Mouse (Mus musculus): Measurements from ENCODE around the gene Gm5108. TPM values are rescaled to one million over a fixed set of nuclear protein-coding genes. Genes with fewer than 3 reads are reported as not detected.

Gene Gm5108
- total RNA-seq (2014; rRNA removed) (not detected in 2 replicates), polyA plus RNA-seq (2012; rRNA removed) (not detected in 2 replicates)

- WGBS = 97% methylated on average over 2 of the region's 2 CpGs
- Histone ChIP-seq H3K36me3 (ENCODE audit: control insufficient read depth, insufficient read depth, low read length) (no peaks in the 10 kb centered on the region), H3K9ac (ENCODE audit: low read depth, low read length) (no peak within 1 kb of the TSS), H3K4me1 (ENCODE audit: control insufficient read depth, insufficient read depth, low read length) (0 out of 2 replicates have a peak, but pooled peaks cover 3% of the 10 kb centered on the region), H3K4me3 (ENCODE audit: insufficient read depth, low read depth, low read length) (no peak within 1 kb of the TSS), H3K79me2 (ENCODE audit: control insufficient read depth, insufficient read depth, low read length) (no peaks in the 10 kb centered on the region), H3K27me3 (ENCODE audit: control insufficient read depth, insufficient read depth, low read length) (peaks cover 3% of the 10 kb centered on the region; the same call in 1 of the 2 replicates), H3K27ac (replicated peaks; ENCODE audit: insufficient read depth, low read depth, low read length) (no peak within 1 kb of the TSS)
- DNase-seq (ENCODE audit: extremely low read depth, low read depth, low spot score) = no peak
- TF ChIP-seq CTCF (IDR thresholded peaks at IDR 0.05; ENCODE audit: low read depth, low read length) (no peak), POLR2A (IDR thresholded peaks at IDR 0.05; ENCODE audit: extremely low read depth, insufficient read depth, low read length) (no peak)
Observed at GRCm38 (mm10) chr5:67941369-67941768, at the start of gene Gm5108. TSS of gene Gm5108 (plus strand) at chr5:67941669.

- no peak overlapping the region for H3K27ac ChIP-seq (replicated peaks; ENCODE audit: insufficient read depth, low read depth, low read length)
- no peak for DNase-seq (ENCODE audit: extremely low read depth, low read depth, low spot score)
- no peak overlapping the region for H3K9ac ChIP-seq (ENCODE audit: low read depth, low read length)
- H3K36me3 ChIP-seq (ENCODE audit: control insufficient read depth, insufficient read depth, low read length) = no peaks in the 10 kb centered on the region
- H3K4me1 ChIP-seq (ENCODE audit: control insufficient read depth, insufficient read depth, low read length) = no peaks in the 10 kb centered on the region
- WGBS = 97% methylated on average over 1 of the region's 1 CpGs
- no peaks in the 10 kb centered on the region for H3K79me2 ChIP-seq (ENCODE audit: control insufficient read depth, insufficient read depth, low read length)
- TF ChIP-seq POLR2A (IDR thresholded peaks at IDR 0.05; ENCODE audit: extremely low read depth, insufficient read depth, low read length) (no peak), CTCF (IDR thresholded peaks at IDR 0.05; ENCODE audit: low read depth, low read length) (no peak)
- H3K27me3 ChIP-seq (ENCODE audit: control insufficient read depth, insufficient read depth, low read length) = peaks cover 8% of the 10 kb centered on the region; the same call in 1 of the 2 replicates
- no peak overlapping the region for H3K4me3 ChIP-seq (ENCODE audit: insufficient read depth, low read depth, low read length)
Observed at GRCm38 (mm10) chr5:67898921-67899320, 42.5 kb upstream of the Gm5108 start.

- H3K4me1 ChIP-seq (ENCODE audit: control insufficient read depth, insufficient read depth, low read length) = no peaks in the 10 kb centered on the region
- no peak for DNase-seq (ENCODE audit: extremely low read depth, low read depth, low spot score)
- no peaks in the 10 kb centered on the region for H3K79me2 ChIP-seq (ENCODE audit: control insufficient read depth, insufficient read depth, low read length)
- H3K27me3 ChIP-seq (ENCODE audit: control insufficient read depth, insufficient read depth, low read length) = peaks cover 3% of the 10 kb centered on the region; the same call in 1 of the 2 replicates
- TF ChIP-seq CTCF (IDR thresholded peaks at IDR 0.05; ENCODE audit: low read depth, low read length) = no peak
- TF ChIP-seq POLR2A (IDR thresholded peaks at IDR 0.05; ENCODE audit: extremely low read depth, insufficient read depth, low read length) = no peak
- 49% methylated on average over 2 of the region's 2 CpGs for WGBS
- no peak overlapping the region for H3K4me3 ChIP-seq (ENCODE audit: insufficient read depth, low read depth, low read length)
- H3K36me3 ChIP-seq (ENCODE audit: control insufficient read depth, insufficient read depth, low read length) = no peaks in the 10 kb centered on the region
- no peak overlapping the region for H3K27ac ChIP-seq (replicated peaks; ENCODE audit: insufficient read depth, low read depth, low read length)
- H3K9ac ChIP-seq (ENCODE audit: low read depth, low read length) = no peak overlapping the region
Observed at GRCm38 (mm10) chr5:67904555-67904954, 36.9 kb upstream of the Gm5108 start.

- peaks cover 7% of the 10 kb centered on the region; the same call in 1 of the 2 replicates for H3K27me3 ChIP-seq (ENCODE audit: control insufficient read depth, insufficient read depth, low read length)
- H3K4me3 ChIP-seq (ENCODE audit: insufficient read depth, low read depth, low read length) = no peak overlapping the region
- no peaks in the 10 kb centered on the region; the same call in 1 of the 2 replicates for H3K4me1 ChIP-seq (ENCODE audit: control insufficient read depth, insufficient read depth, low read length)
- no peak for TF ChIP-seq POLR2A (IDR thresholded peaks at IDR 0.05; ENCODE audit: extremely low read depth, insufficient read depth, low read length)
- no peaks in the 10 kb centered on the region for H3K36me3 ChIP-seq (ENCODE audit: control insufficient read depth, insufficient read depth, low read length)
- DNase-seq (ENCODE audit: extremely low read depth, low read depth, low spot score) = no peak
- H3K27ac ChIP-seq (replicated peaks; ENCODE audit: insufficient read depth, low read depth, low read length) = no peak overlapping the region
- no peak overlapping the region for H3K9ac ChIP-seq (ENCODE audit: low read depth, low read length)
- 53% methylated on average over 4 of the region's 4 CpGs for WGBS
- H3K79me2 ChIP-seq (ENCODE audit: control insufficient read depth, insufficient read depth, low read length) = no peaks in the 10 kb centered on the region
Observed at GRCm38 (mm10) chr5:67930584-67930983, 10.9 kb upstream of the Gm5108 start.

GRCm38 (mm10) chr5:67931623-67932022, 9.8 kb upstream of the Gm5108 start:
- no peaks in the 10 kb centered on the region; the same call in 1 of the 2 replicates for H3K4me1 ChIP-seq (ENCODE audit: control insufficient read depth, insufficient read depth, low read length)
- DNase-seq (ENCODE audit: extremely low read depth, low read depth, low spot score) = peak; percentile 25
- no peak overlapping the region for H3K9ac ChIP-seq (ENCODE audit: low read depth, low read length)
- H3K79me2 ChIP-seq (ENCODE audit: control insufficient read depth, insufficient read depth, low read length) = no peaks in the 10 kb centered on the region
- WGBS = 6% methylated on average over 2 of the region's 2 CpGs
- TF ChIP-seq CTCF (IDR thresholded peaks at IDR 0.05; ENCODE audit: low read depth, low read length) = no peak
- TF ChIP-seq POLR2A (IDR thresholded peaks at IDR 0.05; ENCODE audit: extremely low read depth, insufficient read depth, low read length) = no peak
- H3K4me3 ChIP-seq (ENCODE audit: insufficient read depth, low read depth, low read length) = no peak overlapping the region
- H3K27ac ChIP-seq (replicated peaks; ENCODE audit: insufficient read depth, low read depth, low read length) = no peak overlapping the region
- peaks cover 7% of the 10 kb centered on the region; the same call in 1 of the 2 replicates for H3K27me3 ChIP-seq (ENCODE audit: control insufficient read depth, insufficient read depth, low read length)
- H3K36me3 ChIP-seq (ENCODE audit: control insufficient read depth, insufficient read depth, low read length) = no peaks in the 10 kb centered on the region

GRCm38 (mm10) chr5:67943199-67943598, 1.7 kb downstream of the Gm5108 start:
- Histone ChIP-seq H3K27ac (replicated peaks; ENCODE audit: insufficient read depth, low read depth, low read length) (no peak overlapping the region), H3K9ac (ENCODE audit: low read depth, low read length) (no peak overlapping the region), H3K4me1 (ENCODE audit: control insufficient read depth, insufficient read depth, low read length) (0 out of 2 replicates have a peak, but pooled peaks cover 3% of the 10 kb centered on the region), H3K4me3 (ENCODE audit: insufficient read depth, low read depth, low read length) (no peak overlapping the region), H3K36me3 (ENCODE audit: control insufficient read depth, insufficient read depth, low read length) (no peaks in the 10 kb centered on the region), H3K27me3 (ENCODE audit: control insufficient read depth, insufficient read depth, low read length) (peaks cover 3% of the 10 kb centered on the region; the same call in 1 of the 2 replicates), H3K79me2 (ENCODE audit: control insufficient read depth, insufficient read depth, low read length) (no peaks in the 10 kb centered on the region)
- WGBS = 50% methylated on average over 2 of the region's 2 CpGs
- peak; percentile 15 for DNase-seq (ENCODE audit: extremely low read depth, low read depth, low spot score)
- no peak for TF ChIP-seq CTCF (IDR thresholded peaks at IDR 0.05; ENCODE audit: low read depth, low read length)
- TF ChIP-seq POLR2A (IDR thresholded peaks at IDR 0.05; ENCODE audit: extremely low read depth, insufficient read depth, low read length) = no peak
